Mouse (Mus musculus) heart, embryonic 14.5 days (tissue): ENCODE results near the gene Wdr92. TPM values are rescaled to one million over a fixed set of nuclear protein-coding genes. Genes with fewer than 3 reads are reported as not detected.

Source experiments
- ATAC-seq: fragments of 200-750 bp; cut with Nextera tagmentation; 2 replicates; pipeline ENCODE4 v1.8.0; 2017; ENCODE audit warnings: low read depth, moderate TSS enrichment; ENCODE audit not compliant: insufficient number of reproducible peaks, insufficient read depth, low FRiP score
- H3K27ac ChIP-seq, 2 experiments: fragments of 200-500 bp in 1 of 2; fragments of 300-500 bp in 1 of 2; sonication (generic) in 1 of 2; replicated peaks in 1 of 2; 2 replicates each; pipeline ENCODE4 v1.5.1; 2012 to 2014; ENCODE audit warnings: low read depth in 2 of 2, low read length in 2 of 2, control low read depth in 1 of 2, mild to moderate bottlenecking in 1 of 2, mixed read lengths in 1 of 2; ENCODE audit not compliant: control insufficient read depth in 1 of 2, insufficient read depth in 1 of 2
- H3K27me3 ChIP-seq: fragments of 300-500 bp; sonication (generic); 2 replicates; pipeline ENCODE4 v1.6.1; 2014; ENCODE audit warnings: mild to moderate bottlenecking, low read length, control low read depth; ENCODE audit not compliant: control insufficient read depth, insufficient read depth
- H3K36me3 ChIP-seq: fragments of 300-500 bp; sonication (generic); 2 replicates; pipeline ENCODE4 v1.6.1; 2014; ENCODE audit warnings: mild to moderate bottlenecking, control low read depth, low read length, mixed read lengths; ENCODE audit not compliant: control insufficient read depth, insufficient read depth
- H3K4me1 ChIP-seq, 2 experiments: fragments of 200-500 bp in 1 of 2; fragments of 300-500 bp in 1 of 2; sonication (generic) in 1 of 2; 2 replicates each; pipeline ENCODE4 v1.6.1; 2012 to 2014; ENCODE audit warnings: low read length in 2 of 2, control low read depth in 1 of 2, mixed read lengths in 1 of 2; ENCODE audit not compliant: control insufficient read depth in 2 of 2, insufficient read depth in 2 of 2
- H3K4me2 ChIP-seq: fragments of 300-500 bp; sonication (generic); 2 replicates; pipeline ENCODE4 v1.6.1; 2014; ENCODE audit warnings: mild to moderate bottlenecking, low read length
- H3K4me3 ChIP-seq, 2 experiments: fragments of 200-500 bp in 1 of 2; fragments of 300-500 bp in 1 of 2; sonication (generic) in 1 of 2; 2 replicates each; pipeline ENCODE4 v1.5.1; 2012 to 2014; ENCODE audit warnings: low read length in 2 of 2, mild to moderate bottlenecking in 2 of 2, control low read depth in 1 of 2, low read depth in 1 of 2, moderate library complexity in 1 of 2; ENCODE audit not compliant: control insufficient read depth in 1 of 2, insufficient read depth in 1 of 2
- H3K9ac ChIP-seq: fragments of 300-500 bp; sonication (generic); 2 replicates; pipeline ENCODE4 v1.6.1; 2014; ENCODE audit warnings: mild to moderate bottlenecking, low read length
- H3K9me3 ChIP-seq: fragments of 300-500 bp; sonication (generic); 2 replicates; pipeline ENCODE4 v1.6.1; 2016; ENCODE audit warnings: low read length, control low read depth; ENCODE audit not compliant: control insufficient read depth
- WGBS: fragments of 180-500 bp; shearing (Covaris S2); extraction: QIAGEN DNeasy Blood & Tissue Kit; methylation state at CpG from one replicate; pipeline ENCODE4 v1.1.7; 2014; 5-methylcytosine and 5-hydroxymethylcytosine counted together
- polyA plus RNA-seq: library from polyadenylated mRNA; unstranded; fragments of >200 nt; fragmentation: Nextera tagmentation; extraction: Ambion mirVana; gene quantifications from 2 replicates; pipeline ENCODE4 v1.2.1, GENCODE M21; 2014

Wdr92 gene
- polyA plus RNA-seq, 1 experiment from 2014 or later: 18.0 TPM

GRCm38 (mm10) chr11:17166627-17167026, 15.3 kb upstream of the Wdr92 start:
- Histone ChIP-seq H3K36me3 (no peaks in the 10 kb centered on the region), H3K27ac (no peak overlapping the region), H3K4me2 (no peak overlapping the region), H3K27me3 (no peaks in the 10 kb centered on the region), H3K9me3 (no peaks in the 10 kb centered on the region), H3K9ac (no peak overlapping the region), H3K4me3 (no peak overlapping the region), H3K4me1 (peaks cover 6 to 29% of the 10 kb centered on the region in 2 experiments; a peak in 2 of 4 replicates)
- ATAC-seq: no peak
- 88% methylated on average over 7 of the region's 7 CpGs for WGBS

DNA sequence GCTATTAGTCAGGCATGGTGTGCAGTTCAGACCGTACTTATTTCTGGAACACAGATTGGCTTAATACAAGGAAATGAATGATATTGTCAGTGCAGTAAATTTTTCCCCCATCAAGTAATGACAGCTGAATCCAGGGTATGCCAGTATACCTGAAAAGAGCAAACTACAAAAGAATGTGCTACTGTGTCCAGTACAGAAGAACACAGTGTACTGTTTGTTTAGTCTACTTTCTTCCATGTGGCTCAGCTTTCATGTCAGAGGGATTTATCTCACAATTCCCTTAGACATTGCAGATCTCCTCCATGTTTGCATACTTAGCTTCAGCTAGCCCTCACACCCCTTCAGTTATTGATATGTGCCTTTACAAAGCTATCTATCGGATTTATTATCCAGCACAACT, 12.6 kb upstream of the Wdr92 start:
- Histone ChIP-seq H3K27ac (no peak overlapping the region), H3K4me1 (peaks cover 4 to 24% of the 10 kb centered on the region in 2 experiments; a peak in 2 of 4 replicates), H3K36me3 (0 out of 2 replicates have a peak, but pooled peaks cover 3% of the 10 kb centered on the region), H3K4me2 (no peak overlapping the region), H3K9ac (no peak overlapping the region), H3K9me3 (0 out of 2 replicates have a peak, but pooled peaks cover 4% of the 10 kb centered on the region), H3K4me3 (no peak overlapping the region), H3K27me3 (no peaks in the 10 kb centered on the region)
- WGBS: 70% methylated on average over 2 of the region's 2 CpGs
- no peak for ATAC-seq

DNA sequence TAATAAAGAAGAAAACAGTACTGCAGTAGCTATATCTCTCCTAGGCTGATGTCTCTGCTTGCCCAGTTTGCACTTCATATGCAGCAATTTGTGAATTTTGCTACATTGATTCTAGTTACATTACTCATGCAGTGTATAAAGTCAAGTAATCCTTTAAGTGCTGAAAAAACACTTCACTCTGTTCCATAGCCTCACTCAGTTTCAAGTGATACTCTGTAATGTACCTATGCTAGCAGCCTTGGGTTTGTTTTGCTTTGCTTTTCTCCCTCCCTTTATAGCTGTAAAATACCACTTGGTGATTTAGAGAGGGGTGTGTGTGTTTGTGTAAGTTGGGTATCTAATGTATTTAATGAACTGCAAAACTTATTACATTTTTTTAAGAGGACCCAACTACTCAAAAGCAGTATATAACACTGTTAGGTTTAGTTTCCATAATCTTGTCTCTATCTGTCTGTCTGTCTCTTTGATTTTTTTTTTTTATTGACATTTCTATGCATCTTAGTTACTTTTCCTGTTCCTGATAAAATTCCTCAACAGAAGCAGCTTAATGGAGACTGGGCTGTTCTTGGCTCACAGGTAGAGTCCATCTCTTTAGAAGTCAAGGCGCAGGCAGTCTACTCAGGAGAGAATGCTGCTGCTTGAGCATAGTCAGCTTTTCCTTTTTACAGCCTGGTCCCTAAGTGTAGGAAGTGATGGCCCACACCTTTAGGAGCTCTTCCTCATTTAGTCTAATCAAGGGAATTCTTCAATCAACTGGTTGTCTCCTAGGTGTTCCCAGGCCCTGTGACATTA, 10.8 kb upstream of the Wdr92 start:
- H3K4me3 ChIP-seq: no peak overlapping the region
- no peak overlapping the region for H3K4me2 ChIP-seq
- 0 out of 2 replicates have a peak, but pooled peaks cover 4% of the 10 kb centered on the region for H3K9me3 ChIP-seq
- H3K4me1 ChIP-seq: peaks cover 2 to 20% of the 10 kb centered on the region in 2 experiments; a peak in 2 of 4 replicates
- H3K27me3 ChIP-seq: no peaks in the 10 kb centered on the region
- 87% methylated on average over 1 of the region's 1 CpGs for WGBS
- no peak for ATAC-seq
- no peak overlapping the region for H3K9ac ChIP-seq
- no peak overlapping the region for H3K27ac ChIP-seq
- 0 out of 2 replicates have a peak, but pooled peaks cover 3% of the 10 kb centered on the region for H3K36me3 ChIP-seq

GRCm38 (mm10) chr11:17172300-17172699, 9.6 kb upstream of the Wdr92 start:
- no peak overlapping the region for H3K9ac ChIP-seq
- H3K4me1 ChIP-seq: peaks cover 0 to 19% of the 10 kb centered on the region in 2 experiments; a peak in 2 of 4 replicates
- no peak overlapping the region for H3K4me2 ChIP-seq
- H3K27ac ChIP-seq: no peak overlapping the region
- 0 out of 2 replicates have a peak, but pooled peaks cover 4% of the 10 kb centered on the region for H3K9me3 ChIP-seq
- no peak for ATAC-seq
- 81% methylated on average over 4 of the region's 4 CpGs for WGBS
- 0 out of 2 replicates have a peak, but pooled peaks cover 3% of the 10 kb centered on the region for H3K36me3 ChIP-seq
- H3K27me3 ChIP-seq: no peaks in the 10 kb centered on the region
- no peak overlapping the region for H3K4me3 ChIP-seq

DNA sequence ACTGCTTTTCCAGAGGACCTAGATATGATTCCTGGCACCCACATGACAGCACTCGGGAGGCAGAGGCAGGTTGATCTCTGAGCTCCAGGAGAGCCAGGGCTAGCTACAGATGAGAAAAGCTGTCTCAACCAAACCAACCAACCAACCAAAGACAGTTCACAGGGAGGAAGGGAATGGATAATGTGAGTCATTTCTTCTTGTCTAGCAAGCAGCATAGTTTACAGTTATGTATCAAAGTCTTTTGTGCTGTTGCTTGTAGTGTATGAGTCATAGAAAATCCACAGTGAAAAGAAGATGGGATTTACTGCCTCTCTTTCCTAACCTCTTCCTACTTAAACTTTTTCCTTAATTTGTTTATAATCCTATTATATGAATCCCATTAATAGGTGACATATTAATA, 5.3 kb upstream of the Wdr92 start:
- H3K9ac ChIP-seq: no peak overlapping the region
- no peak overlapping the region for H3K27ac ChIP-seq
- 0 out of 2 replicates have a peak, but pooled peaks cover 3% of the 10 kb centered on the region for H3K36me3 ChIP-seq
- no peak overlapping the region for H3K4me3 ChIP-seq
- H3K4me1 ChIP-seq: peaks cover 0 to 5% of the 10 kb centered on the region in 2 experiments; a peak in 1 of 4 replicates
- H3K9me3 ChIP-seq: 0 out of 2 replicates have a peak, but pooled peaks cover 4% of the 10 kb centered on the region
- H3K4me2 ChIP-seq: no peak overlapping the region
- WGBS: 100% methylated on average over 1 of the region's 1 CpGs
- no peak for ATAC-seq
- no peaks in the 10 kb centered on the region for H3K27me3 ChIP-seq

DNA sequence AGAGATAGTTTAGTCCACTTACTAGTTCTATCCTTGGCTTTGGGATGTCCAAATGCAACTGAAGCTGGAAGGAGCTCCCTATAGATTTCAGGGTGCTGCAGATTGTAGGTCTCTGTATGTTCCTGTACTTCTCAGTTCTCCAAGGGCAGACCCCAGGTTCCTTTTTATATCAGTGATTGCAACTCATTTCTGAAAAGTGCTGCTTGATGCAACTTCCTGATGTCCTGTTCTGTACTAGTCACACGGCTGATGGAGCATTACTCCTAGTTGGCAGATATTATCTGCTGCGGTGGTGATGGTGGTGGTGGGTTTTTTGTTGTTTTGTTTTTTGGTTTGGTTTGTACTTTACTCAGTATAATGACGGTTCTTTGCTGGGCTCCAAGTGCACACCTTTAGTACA, 1.2 kb upstream of the Wdr92 start:
- no peak overlapping the region for H3K4me3 ChIP-seq
- H3K27me3 ChIP-seq: no peaks in the 10 kb centered on the region
- no peak overlapping the region for H3K9ac ChIP-seq
- no peak for ATAC-seq
- H3K4me1 ChIP-seq: no peaks in the 10 kb centered on the region
- H3K9me3 ChIP-seq: no peaks in the 10 kb centered on the region
- H3K4me2 ChIP-seq: no peak overlapping the region
- H3K36me3 ChIP-seq: 0 out of 2 replicates have a peak, but pooled peaks cover 4% of the 10 kb centered on the region
- WGBS: 80% methylated on average over 3 of the region's 3 CpGs
- no peak overlapping the region for H3K27ac ChIP-seq

- Histone ChIP-seq H3K4me2 (no peak overlapping the region), H3K36me3 (peaks cover 7% of the 10 kb centered on the region; the same call in 1 of the 2 replicates), H3K27ac (no peak overlapping the region), H3K9me3 (no peaks in the 10 kb centered on the region), H3K9ac (no peak overlapping the region), H3K4me1 (no peaks in the 10 kb centered on the region), H3K27me3 (no peaks in the 10 kb centered on the region), H3K4me3 (no peak overlapping the region)
- ATAC-seq: no peak
- 90% methylated on average over 2 of the region's 2 CpGs for WGBS
Observed at GRCm38 (mm10) chr11:17183165-17183564, 1.3 kb downstream of the Wdr92 start.
